Mouse (Mus musculus): Measurements from ENCODE around the gene Rftn1.

Gene Rftn1

GRCm38 (mm10) chr17:50096305-50096704 lies 94.2 kb downstream of the Rftn1 start:
- DNase-seq (ENCODE audit: low read depth in 2 of 2, low spot score in 2 of 2) = no peak

- DNase-seq (ENCODE audit: low read depth in 2 of 2, low spot score in 2 of 2) = no peak
These were observed 95.9 kb downstream of the Rftn1 start for GRCm38 (mm10) chr17:50094596-50094995.

GRCm38 (mm10) chr17:50094077-50094476 lies 96.4 kb downstream of the Rftn1 start:
- DNase-seq (ENCODE audit: low read depth in 2 of 2, low spot score in 2 of 2) = peak; percentile 43 to 49

- no peak for DNase-seq (ENCODE audit: low read depth in 2 of 2, low spot score in 2 of 2)
These were observed 97.1 kb downstream of the Rftn1 start for GRCm38 (mm10) chr17:50093356-50093755.

GRCm38 (mm10) chr17:50092848-50093247 lies 97.6 kb downstream of the Rftn1 start:
- DNase-seq (ENCODE audit: low read depth in 2 of 2, low spot score in 2 of 2) = no peak

GRCm38 (mm10) chr17:50091829-50092228 lies 98.6 kb downstream of the Rftn1 start:
- DNase-seq (ENCODE audit: low read depth in 2 of 2, low spot score in 2 of 2) = no peak

- DNase-seq (ENCODE audit: low read depth in 2 of 2, low spot score in 2 of 2) = no peak
These were observed 100.7 kb downstream of the Rftn1 start for GRCm38 (mm10) chr17:50089725-50090124.

GRCm38 (mm10) chr17:50088054-50088453 lies 102.4 kb downstream of the Rftn1 start:
- no peak for DNase-seq (ENCODE audit: low read depth in 2 of 2, low spot score in 2 of 2)

- no peak for DNase-seq (ENCODE audit: low read depth in 2 of 2, low spot score in 2 of 2)
These were observed 103.6 kb downstream of the Rftn1 start for GRCm38 (mm10) chr17:50086887-50087286.

GRCm38 (mm10) chr17:50084721-50085120 lies 105.8 kb downstream of the Rftn1 start:
- DNase-seq (ENCODE audit: low read depth in 2 of 2, low spot score in 2 of 2) = no peak

GRCm38 (mm10) chr17:50083937-50084336 lies 106.5 kb downstream of the Rftn1 start:
- DNase-seq (ENCODE audit: low read depth in 2 of 2, low spot score in 2 of 2) = no peak

GRCm38 (mm10) chr17:50082947-50083346 lies 107.5 kb downstream of the Rftn1 start:
- DNase-seq (ENCODE audit: low read depth in 2 of 2, low spot score in 2 of 2) = no peak

- DNase-seq (ENCODE audit: low read depth in 2 of 2, low spot score in 2 of 2) = no peak
These were observed 108.8 kb downstream of the Rftn1 start for GRCm38 (mm10) chr17:50081647-50082046.

- no peak for DNase-seq (ENCODE audit: low read depth in 2 of 2, low spot score in 2 of 2)
These were observed 109.5 kb downstream of the Rftn1 start for GRCm38 (mm10) chr17:50080991-50081390.

GRCm38 (mm10) chr17:50078749-50079148 lies 111.7 kb downstream of the Rftn1 start:
- DNase-seq (ENCODE audit: low read depth in 2 of 2, low spot score in 2 of 2) = no peak

- no peak for DNase-seq (ENCODE audit: low read depth in 2 of 2, low spot score in 2 of 2)
These were observed 117.2 kb downstream of the Rftn1 start for GRCm38 (mm10) chr17:50072982-50073965.

- peak; percentile 51 to 65 for DNase-seq (ENCODE audit: low read depth in 2 of 2, low spot score in 2 of 2)
These were observed 118.9 kb downstream of the Rftn1 start for GRCm38 (mm10) chr17:50071602-50071988.

- DNase-seq (ENCODE audit: low read depth in 2 of 2, low spot score in 2 of 2) = no peak
These were observed 119.5 kb downstream of the Rftn1 start for GRCm38 (mm10) chr17:50070822-50071601.

- DNase-seq (ENCODE audit: low read depth in 2 of 2, low spot score in 2 of 2) = no peak
These were observed 120.4 kb downstream of the Rftn1 start for GRCm38 (mm10) chr17:50069897-50070636.

GRCm38 (mm10) chr17:50069205-50069604 lies 121.3 kb downstream of the Rftn1 start:
- DNase-seq (ENCODE audit: low read depth in 2 of 2, low spot score in 2 of 2) = no peak

GRCm38 (mm10) chr17:50068681-50069138 lies 121.8 kb downstream of the Rftn1 start:
- no peak for DNase-seq (ENCODE audit: low read depth in 2 of 2, low spot score in 2 of 2)

Measured in CD8-positive naive resting alpha-beta T cell, adult 2 months (primary cell).